In the genomic region with DNA sequence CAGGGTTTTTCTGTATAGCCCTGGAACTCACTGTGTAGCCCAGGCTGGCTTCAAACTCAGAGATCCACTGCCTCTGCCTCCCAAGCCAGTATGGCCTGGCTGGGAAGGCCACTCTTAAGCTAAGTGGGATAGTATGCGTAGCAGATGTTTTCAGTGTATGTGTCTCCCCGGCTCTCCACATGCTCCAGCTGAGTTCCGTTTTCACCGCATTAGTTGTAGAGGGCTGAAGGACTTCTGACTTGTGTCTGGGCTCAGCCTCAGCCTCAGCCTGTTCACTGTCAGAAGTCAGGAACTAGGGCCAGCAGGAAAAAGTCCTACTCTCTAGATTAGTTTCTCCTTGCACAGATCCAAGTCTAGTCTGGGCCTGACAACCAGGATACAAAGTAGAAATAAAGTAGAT, we compare ENCODE assay signal across 24 mouse cellular contexts. TPM values are rescaled to one million over a fixed set of nuclear protein-coding genes. Genes with fewer than 3 reads are reported as not detected.
DNase-seq lines count a peak whose midpoint lies in the region; ATAC-seq lines count a peak whose summit lies in the region.
"Had no signal": no experiment of that assay in that cellular context is flagged by ENCODE, and none has a peak within 500 bp of the region (broad histone marks: within the 10 kb centered on the region; RNA-seq: fewer than 3 reads in every experiment).

No protein-coding gene starts in this region.

- DNase-seq in heart, adult 11 months = peak; percentile 87
- DNase-seq in heart, adult 9 months (ENCODE audit: low spot score in 2 of 2) = no peak
- DNase-seq in embryonic facial prominence, embryonic 14.5 days (ENCODE audit: low spot score) = peak; percentile 27
- DNase-seq in lung, postnatal 10 days = peak; percentile 64
- no peak for DNase-seq in midbrain, embryonic 11.5 days (ENCODE audit: low spot score, missing footprints)
- DNase-seq in layer of hippocampus, postnatal 25 days (ENCODE audit: extremely low spot score in 1 of 2, low spot score in 1 of 2) = no peak
- DNase-seq: adrenal gland, postnatal 25 days; cerebellum, adult 11 months; cerebellum, postnatal 10 days; gastrocnemius, adult 2 months; kidney, adult 11 months; kidney, postnatal 14 days; left cerebral cortex, postnatal 4 days; liver; right cerebral cortex, postnatal 25 days had no signal

- H3K36me3 ChIP-seq in embryonic facial prominence, embryonic 14.5 days (ENCODE audit: control insufficient read depth, insufficient read depth, low read length) = no peaks in the 10 kb centered on the region; the same call in 1 of the 2 replicates
- no peaks in the 10 kb centered on the region for H3K36me3 ChIP-seq in stomach, embryonic 16.5 days (ENCODE audit: control insufficient read depth, insufficient read depth, low read length)
- H3K36me3 ChIP-seq in midbrain, embryonic 11.5 days (ENCODE audit: control insufficient read depth, insufficient read depth, low read length) = no peaks in the 10 kb centered on the region

- no peak overlapping the region for H3K4me3 ChIP-seq in embryonic facial prominence, embryonic 14.5 days (ENCODE audit: low read depth, low read length)
- no peak overlapping the region for H3K4me3 ChIP-seq in stomach, embryonic 16.5 days (replicated peaks; ENCODE audit: low read length)
- H3K4me3 ChIP-seq in midbrain, embryonic 11.5 days (ENCODE audit: low read depth, low read length) = no peak overlapping the region
- H3K4me3 ChIP-seq: gastrocnemius, adult 2 months; heart, embryonic 13.5 days; hindbrain, embryonic 13.5 days; left cerebral cortex, adult 2 months; megakaryocyte, embryonic 14.5 days had no signal

- no peak overlapping the region for H3K9ac ChIP-seq in embryonic facial prominence, embryonic 14.5 days (ENCODE audit: low read depth, low read length)
- no peak overlapping the region for H3K9ac ChIP-seq in stomach, embryonic 16.5 days (ENCODE audit: low read length)
- no peak overlapping the region for H3K9ac ChIP-seq in midbrain, embryonic 11.5 days (ENCODE audit: low read length)
- H3K9ac ChIP-seq: heart, embryonic 13.5 days; hindbrain, embryonic 13.5 days had no signal

- H3K9me3 ChIP-seq in embryonic facial prominence, embryonic 14.5 days (ENCODE audit: control insufficient read depth, low read length) = no peaks in the 10 kb centered on the region
- H3K9me3 ChIP-seq in stomach, embryonic 16.5 days (replicated peaks; ENCODE audit: control insufficient read depth, low read length) = no peaks in the 10 kb centered on the region
- H3K9me3 ChIP-seq in midbrain, embryonic 11.5 days (ENCODE audit: control insufficient read depth, low read length) = no peaks in the 10 kb centered on the region
- H3K9me3 ChIP-seq: heart, embryonic 13.5 days; hindbrain, embryonic 13.5 days; megakaryocyte, embryonic 14.5 days had no signal

- ATAC-seq in embryonic facial prominence, embryonic 14.5 days (ENCODE audit: low read depth) = no peak
- ATAC-seq in stomach, embryonic 16.5 days (ENCODE audit: insufficient read depth, low FRiP score) = peak; percentile 72
- no peak for ATAC-seq in midbrain, embryonic 11.5 days (ENCODE audit: low FRiP score)
- ATAC-seq: activated CD4-positive, CD25-positive, alpha-beta regulatory T cell, adult 4 months; CD4-positive, CD25-positive, alpha-beta regulatory T cell, adult 4 months; midbrain, embryonic 16.5 days; Patski had no signal

- H3K4me2 ChIP-seq in embryonic facial prominence, embryonic 14.5 days (ENCODE audit: low read depth, low read length) = no peak overlapping the region
- H3K4me2 ChIP-seq in stomach, embryonic 16.5 days (ENCODE audit: low read depth, low read length) = no peak overlapping the region
- H3K4me2 ChIP-seq in midbrain, embryonic 11.5 days = no peak overlapping the region
- H3K4me2 ChIP-seq: heart, embryonic 13.5 days; hindbrain, embryonic 13.5 days had no signal

- H3K27me3 ChIP-seq in embryonic facial prominence, embryonic 14.5 days (replicated peaks; ENCODE audit: control insufficient read depth, insufficient read depth, low read length) = no peaks in the 10 kb centered on the region
- no peaks in the 10 kb centered on the region for H3K27me3 ChIP-seq in stomach, embryonic 16.5 days (ENCODE audit: control insufficient read depth, insufficient read depth, low read length)
- H3K27me3 ChIP-seq in midbrain, embryonic 11.5 days (ENCODE audit: control insufficient read depth, insufficient read depth, low read length) = no peaks in the 10 kb centered on the region
- H3K27me3 ChIP-seq: heart, embryonic 13.5 days; hindbrain, embryonic 13.5 days; megakaryocyte, embryonic 14.5 days; Patski had no signal

- 0 out of 2 replicates have a peak, but pooled peaks cover 3% of the 10 kb centered on the region for H3K4me1 ChIP-seq in embryonic facial prominence, embryonic 14.5 days (ENCODE audit: control insufficient read depth, insufficient read depth, low read length)
- H3K4me1 ChIP-seq in stomach, embryonic 16.5 days (ENCODE audit: control insufficient read depth, insufficient read depth, low read length) = peaks cover 11% of the 10 kb centered on the region
- H3K4me1 ChIP-seq in midbrain, embryonic 11.5 days (ENCODE audit: control insufficient read depth, insufficient read depth, low read length) = no peaks in the 10 kb centered on the region

- H3K27ac ChIP-seq in embryonic facial prominence, embryonic 14.5 days (replicated peaks; ENCODE audit: low read depth, low read length) = peak overlapping the region; percentile 5; the same call in 1 of the 2 replicates
- peak overlapping the region; percentile 46 for H3K27ac ChIP-seq in stomach, embryonic 16.5 days (ENCODE audit: low read length)
- H3K27ac ChIP-seq in midbrain, embryonic 11.5 days (ENCODE audit: low read depth, low read length) = no peak overlapping the region
- H3K27ac ChIP-seq: gastrocnemius, adult 2 months; heart, embryonic 13.5 days; hindbrain, embryonic 13.5 days; left cerebral cortex, adult 2 months had no signal

- 35% methylated on average over 4 of the region's 4 CpGs for WGBS in embryonic facial prominence, embryonic 14.5 days
- WGBS in stomach, embryonic 16.5 days = 44% methylated on average over 4 of the region's 4 CpGs
- 90% methylated on average over 4 of the region's 4 CpGs for WGBS in midbrain, embryonic 11.5 days

RNA-seq across cellular contexts. Expression of gene Taf11, which starts 6.7 kb away (rescaled TPM):
- polyA plus RNA-seq in embryonic facial prominence, embryonic 14.5 days (2014; fragmentation: Nextera tagmentation; extraction: Ambion mirVana) = 56.6 and 57.9 TPM in 2 replicates
- 50.9 and 57.8 TPM in 2 replicates for polyA plus RNA-seq in stomach, embryonic 16.5 days (2015; fragmentation: Nextera tagmentation; extraction: Ambion mirVana)
- 95.0 and 103 TPM in 2 replicates for polyA plus RNA-seq in midbrain, embryonic 11.5 days (2014; fragmentation: Nextera tagmentation; extraction: Ambion mirVana)
- 10 to 100 TPM; 34.8 to 39.3 TPM for total RNA-seq in layer of hippocampus, postnatal 25 days (2021)

RNA-seq across cellular contexts. Expression of gene Anks1, which starts 7.3 kb away (rescaled TPM):
- polyA plus RNA-seq in embryonic facial prominence, embryonic 14.5 days (2014; fragmentation: Nextera tagmentation; extraction: Ambion mirVana) = 14.2 and 15.9 TPM in 2 replicates
- 14.5 and 15.3 TPM in 2 replicates for polyA plus RNA-seq in stomach, embryonic 16.5 days (2015; fragmentation: Nextera tagmentation; extraction: Ambion mirVana)
- polyA plus RNA-seq in midbrain, embryonic 11.5 days (2014; fragmentation: Nextera tagmentation; extraction: Ambion mirVana) = 22.5 and 23.7 TPM in 2 replicates
- total RNA-seq in layer of hippocampus, postnatal 25 days (2021) = 10 to 100 TPM; 34.5 to 42.9 TPM

Comparison
In these comparisons a context has a peak if more than half of its experiments do, and no peak if none do; other contexts are left out.
1. DNase-seq: peak in heart, adult 11 months (single experiment), embryonic facial prominence, embryonic 14.5 days (single experiment) and lung, postnatal 10 days (single experiment); none in heart, adult 9 months (0 of 2), midbrain, embryonic 11.5 days (single experiment) and layer of hippocampus, postnatal 25 days (0 of 2).